Mouse (Mus musculus) spleen, postnatal 4 days (tissue): Measurements from ENCODE around the gene Sstr1.

Experiments used
- DNase-seq, 2 experiments: peaks; one replicate each; pipeline ENCODE4 v3.0.0; 2022; ENCODE audit warnings: low spot score in 2 of 2

Gene Sstr1

GRCm38 (mm10) chr12:58211163-58212071 is at the start of gene Sstr1:
TSS of gene Sstr1 (plus strand) at chr12:58211772.
- DNase-seq, result no peak

GRCm38 (mm10) chr12:58198810-58199209 is 12.8 kb upstream of the Sstr1 start:
- DNase-seq, result no peak

GRCm38 (mm10) chr12:58201190-58201589 is 10.4 kb upstream of the Sstr1 start:
- DNase-seq, result no peak

DNA sequence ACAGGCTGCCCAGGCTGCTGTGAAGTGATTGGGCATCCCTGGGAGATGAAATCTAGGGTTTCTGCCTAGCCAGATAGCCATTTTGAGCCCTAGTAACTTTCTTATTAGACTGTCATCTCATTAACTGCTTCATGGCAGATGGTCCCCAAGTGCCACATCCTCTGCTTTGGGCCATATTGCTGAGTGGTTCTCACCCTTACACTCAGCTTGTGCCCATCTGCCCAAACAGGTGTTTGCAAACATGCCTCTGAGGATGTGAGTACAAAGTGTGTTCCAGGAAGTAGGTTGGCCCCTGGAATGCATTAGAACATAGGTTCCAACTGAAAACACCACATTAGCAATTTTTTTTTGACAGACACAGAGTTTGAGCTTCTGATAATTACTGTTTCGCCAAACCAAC is 3.6 kb upstream of the Sstr1 start:
- DNase-seq, result no peak

- DNase-seq, result no peak
Observed at GRCm38 (mm10) chr12:58212261-58212923, 820 bp downstream of the Sstr1 start.

DNA sequence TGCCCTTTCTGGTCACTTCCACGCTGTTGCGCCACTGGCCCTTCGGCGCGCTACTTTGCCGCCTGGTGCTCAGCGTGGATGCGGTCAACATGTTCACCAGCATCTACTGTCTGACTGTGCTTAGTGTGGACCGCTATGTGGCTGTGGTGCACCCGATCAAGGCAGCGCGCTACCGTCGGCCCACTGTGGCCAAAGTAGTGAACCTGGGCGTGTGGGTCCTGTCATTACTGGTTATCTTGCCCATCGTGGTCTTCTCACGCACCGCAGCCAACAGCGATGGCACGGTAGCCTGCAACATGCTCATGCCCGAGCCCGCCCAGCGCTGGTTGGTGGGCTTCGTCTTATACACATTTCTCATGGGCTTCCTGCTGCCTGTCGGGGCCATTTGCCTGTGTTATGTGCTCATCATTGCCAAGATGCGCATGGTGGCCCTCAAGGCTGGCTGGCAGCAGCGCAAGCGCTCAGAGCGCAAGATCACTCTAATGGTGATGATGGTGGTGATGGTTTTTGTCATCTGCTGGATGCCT is 1.4 kb downstream of the Sstr1 start:
- no peak for DNase-seq

GRCm38 (mm10) chr12:58213451-58214288 is 2.1 kb downstream of the Sstr1 start:
- DNase-seq, result no peak

DNA sequence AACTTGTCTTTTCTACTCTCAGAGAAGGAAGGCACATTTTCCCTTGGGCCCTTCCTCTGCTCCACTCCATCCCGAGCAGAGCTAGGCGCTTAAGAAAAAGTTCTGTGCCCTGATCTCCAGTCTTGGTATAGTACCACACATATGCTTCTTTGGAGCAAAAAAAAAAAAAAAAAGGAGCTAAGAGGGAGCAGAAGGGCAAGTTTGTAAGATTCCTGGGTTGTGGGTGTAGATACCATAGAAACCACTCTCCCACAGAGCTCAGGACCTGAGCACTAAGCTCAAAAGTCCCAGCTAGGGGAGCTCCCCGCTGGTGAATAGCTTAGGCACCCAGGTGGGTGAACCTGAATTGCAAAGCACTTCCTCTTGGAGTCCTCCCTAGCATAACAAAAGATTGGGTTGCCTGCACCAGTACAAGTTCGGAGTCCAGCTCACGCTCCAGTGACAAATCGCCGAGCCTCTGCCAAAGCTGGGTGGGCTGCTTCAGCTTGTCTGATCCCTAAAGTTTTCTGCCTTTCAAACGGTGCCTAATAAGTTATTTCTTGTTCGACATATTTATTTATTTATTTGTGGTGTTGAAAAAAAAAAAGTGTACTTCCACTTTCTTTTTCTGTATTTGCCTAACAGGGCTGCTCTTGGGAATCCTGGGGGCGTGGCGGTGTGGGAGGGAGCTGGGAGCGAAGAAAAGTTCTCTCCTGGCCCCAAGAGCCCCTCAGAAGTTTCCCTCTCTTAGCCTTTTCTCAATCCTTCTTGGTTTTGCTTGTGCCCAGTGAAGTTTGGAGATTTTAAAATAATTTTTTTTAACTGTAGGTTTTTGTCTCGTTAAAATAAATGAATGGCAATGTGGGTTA is 2.9 kb downstream of the Sstr1 start:
- DNase-seq, result no peak

DNA sequence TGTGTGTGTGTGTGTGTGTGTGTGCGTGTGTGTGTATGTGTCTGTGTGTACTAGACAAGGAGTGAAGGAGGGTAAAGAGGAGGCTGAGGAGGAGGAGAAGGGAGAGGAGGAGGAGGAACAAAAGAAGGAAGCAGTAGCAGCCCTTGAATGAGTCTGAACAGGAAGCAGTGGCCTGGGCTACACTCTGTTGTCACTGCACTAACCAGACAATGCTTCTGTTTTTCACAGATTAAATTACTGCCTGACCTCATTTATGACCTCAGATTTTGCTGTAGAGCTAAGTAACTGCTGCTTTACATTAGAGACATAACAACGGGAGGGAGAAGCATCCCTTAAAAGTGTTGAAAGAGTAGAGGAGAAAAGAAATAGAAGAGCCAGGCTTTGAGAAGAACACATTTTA is 4.6 kb downstream of the Sstr1 start:
- no peak for DNase-seq

GRCm38 (mm10) chr12:58219078-58219477 is 7.5 kb downstream of the Sstr1 start:
- no peak for DNase-seq

DNA sequence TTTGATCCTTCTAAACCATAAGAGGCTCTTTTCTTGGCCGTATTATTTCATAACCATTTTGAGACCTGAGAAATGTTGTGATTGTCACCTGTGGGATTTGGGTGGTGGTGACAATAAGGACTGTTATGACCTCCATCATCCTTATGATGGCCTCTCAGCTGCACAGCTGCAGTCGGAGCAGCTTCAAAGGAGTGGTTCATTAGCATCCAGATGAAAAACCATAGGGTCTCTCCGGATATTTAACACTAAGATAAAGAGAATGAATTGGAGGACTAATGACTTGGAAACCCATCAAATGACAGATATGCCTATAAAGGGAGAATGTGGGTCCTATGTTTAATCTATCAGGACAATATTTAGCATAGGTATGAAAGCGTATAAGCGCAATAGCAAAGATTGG is 14.1 kb downstream of the Sstr1 start:
- DNase-seq, result no peak

- no peak for DNase-seq
Observed at GRCm38 (mm10) chr12:58232489-58232888, 20.9 kb downstream of the Sstr1 start.

DNA sequence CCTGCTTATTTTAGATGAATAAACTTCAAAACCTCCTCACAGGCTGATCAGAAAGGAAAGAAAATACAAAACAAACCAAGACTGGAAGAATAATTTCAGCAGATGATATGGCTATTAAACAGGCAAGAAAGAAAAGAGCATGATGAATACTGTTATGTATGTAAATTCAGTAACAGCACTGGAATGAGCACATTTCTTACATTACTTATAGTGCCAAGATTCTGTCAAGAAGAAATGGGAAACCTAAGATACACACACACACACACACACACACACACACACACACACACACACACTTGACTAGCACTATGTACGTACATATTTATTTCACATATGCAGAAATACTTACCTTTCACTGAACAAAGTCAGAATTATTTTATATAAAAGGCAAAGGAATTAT is 40.3 kb downstream of the Sstr1 start:
- DNase-seq, result no peak
